Mouse (Mus musculus): ENCODE data around the gene Chn2. TPM values are rescaled to one million over a fixed set of nuclear protein-coding genes. Genes with fewer than 3 reads are reported as not detected.

Gene Chn2
- total RNA-seq, 1 experiment from 2014 or later: 4.8 TPM

- no peak for DNase-seq
Measured at GRCm38 (mm10) chr6:54248354-54249252, 209.2 kb downstream of the Chn2 start.

DNA sequence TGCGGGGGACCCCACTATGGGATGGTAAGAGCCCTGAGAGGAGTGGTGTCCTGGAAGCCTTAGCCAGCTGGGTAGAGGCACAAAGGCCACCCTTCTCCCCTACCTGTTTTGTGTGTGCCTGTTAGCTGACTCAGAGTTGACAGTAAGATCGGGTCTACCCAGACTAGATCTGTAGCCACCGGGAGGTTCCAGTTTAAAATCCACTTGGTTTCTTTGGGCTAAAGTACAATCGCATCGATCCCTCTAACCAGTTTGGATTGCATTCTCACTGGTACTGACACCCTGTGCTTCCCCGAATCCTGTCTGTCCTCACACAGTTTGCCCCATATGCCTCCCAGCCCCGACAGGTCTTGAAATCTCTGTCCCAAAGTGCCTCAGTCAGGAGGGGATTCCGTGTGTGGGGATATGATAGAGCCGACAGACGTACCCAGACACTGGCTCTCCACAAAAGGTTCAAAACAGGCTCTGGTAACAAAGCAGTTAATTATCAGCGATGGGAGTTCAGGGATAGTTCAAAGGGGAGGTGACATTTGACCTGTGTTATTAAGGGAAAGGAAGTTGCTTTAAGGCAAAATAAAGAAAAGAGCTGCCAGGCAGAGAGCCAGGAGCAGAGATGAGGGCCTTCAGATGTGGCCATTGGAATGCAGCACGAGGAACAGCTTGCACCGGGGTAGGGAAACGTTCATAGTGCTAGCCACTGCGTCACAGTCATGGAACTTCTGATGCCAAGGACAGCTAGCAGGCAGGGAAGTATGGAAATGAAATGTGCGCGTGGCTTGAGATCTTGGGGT lies 212.2 kb downstream of the Chn2 start:
- DNase-seq: peak; percentile 14

GRCm38 (mm10) chr6:54253206-54253605 lies 213.9 kb downstream of the Chn2 start:
- DNase-seq: peak; percentile 34

GRCm38 (mm10) chr6:54253881-54254280 lies 214.5 kb downstream of the Chn2 start:
- DNase-seq: no peak

DNA sequence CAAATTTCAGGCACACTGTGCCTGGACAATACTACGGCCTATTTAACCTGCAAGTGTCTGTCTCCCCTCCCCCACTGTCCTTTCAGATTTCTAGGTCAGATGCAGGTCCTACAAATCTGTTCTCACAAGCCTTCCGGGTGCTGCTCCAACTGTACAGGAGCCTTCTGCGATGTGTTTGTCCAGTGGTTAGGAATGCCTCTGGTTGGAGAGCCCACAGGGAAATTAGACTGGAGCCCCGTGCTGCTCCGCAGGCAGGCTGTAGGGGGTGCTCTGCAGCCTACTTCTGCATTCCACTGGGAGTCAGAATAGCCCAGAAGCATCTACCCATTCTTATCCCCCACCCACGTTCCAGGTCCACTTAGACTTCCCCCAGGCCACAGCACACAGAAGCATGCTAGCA lies 215.4 kb downstream of the Chn2 start:
- DNase-seq: peak; percentile 30

- no peak for DNase-seq
Measured at GRCm38 (mm10) chr6:54255321-54255720, 216.0 kb downstream of the Chn2 start.

DNA sequence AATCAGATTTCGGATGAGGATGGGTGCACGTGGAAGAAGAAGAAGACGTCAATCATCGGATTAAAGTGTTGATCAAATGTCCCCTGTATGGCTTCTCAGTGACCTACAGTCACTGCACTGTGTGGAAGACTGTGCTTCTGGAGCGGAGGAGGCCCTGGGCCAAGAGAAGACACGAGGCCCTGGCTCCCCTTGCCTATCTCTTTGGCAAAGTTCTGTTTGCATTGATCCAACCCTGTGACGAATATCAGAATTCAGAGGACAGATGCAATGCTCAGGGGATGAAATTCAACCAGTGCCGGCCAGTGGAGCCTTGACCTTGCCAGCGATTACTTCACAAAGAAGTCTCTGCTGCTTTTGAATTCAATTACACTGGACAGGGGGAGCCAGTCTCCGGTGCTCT lies 217.0 kb downstream of the Chn2 start:
- no peak for DNase-seq

DNA sequence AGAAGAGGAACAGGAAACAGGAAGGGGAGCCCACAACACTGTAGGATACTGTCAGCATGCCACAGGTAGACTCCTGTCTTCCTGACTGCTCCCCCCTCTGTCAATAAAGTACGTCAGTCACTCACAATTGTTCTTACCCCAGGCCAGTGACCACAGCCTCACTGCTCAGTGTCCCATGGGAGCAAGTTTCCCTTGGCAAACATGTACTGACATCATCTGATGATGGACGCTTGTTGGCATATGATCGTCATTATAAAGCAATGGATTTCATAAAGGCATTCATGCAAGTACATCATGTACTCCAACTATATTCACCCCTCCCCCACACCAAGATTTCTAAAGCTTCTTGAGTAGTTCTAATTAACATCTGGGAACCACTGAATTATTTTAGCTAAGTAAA lies 218.2 kb downstream of the Chn2 start:
- no peak for DNase-seq

DNA sequence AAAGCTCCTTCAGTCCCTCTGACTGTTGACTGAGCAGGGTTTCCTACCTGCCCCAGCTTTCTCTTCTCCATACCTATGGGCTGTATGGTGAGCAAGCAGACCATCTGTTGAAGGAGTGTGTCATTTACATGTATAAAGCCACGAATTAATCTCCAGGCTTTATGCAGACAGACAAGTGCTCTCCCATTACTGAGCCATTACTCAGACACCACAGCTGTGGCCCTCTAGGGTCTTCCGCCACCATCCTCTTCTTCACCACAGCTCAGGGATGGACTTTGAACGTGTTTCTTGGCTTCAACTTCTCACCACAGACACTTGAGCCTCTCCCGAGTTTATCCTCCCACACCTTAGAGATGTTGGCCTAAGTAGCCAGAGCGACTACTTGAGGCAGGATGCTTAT lies 219.1 kb downstream of the Chn2 start:
- no peak for DNase-seq

DNA sequence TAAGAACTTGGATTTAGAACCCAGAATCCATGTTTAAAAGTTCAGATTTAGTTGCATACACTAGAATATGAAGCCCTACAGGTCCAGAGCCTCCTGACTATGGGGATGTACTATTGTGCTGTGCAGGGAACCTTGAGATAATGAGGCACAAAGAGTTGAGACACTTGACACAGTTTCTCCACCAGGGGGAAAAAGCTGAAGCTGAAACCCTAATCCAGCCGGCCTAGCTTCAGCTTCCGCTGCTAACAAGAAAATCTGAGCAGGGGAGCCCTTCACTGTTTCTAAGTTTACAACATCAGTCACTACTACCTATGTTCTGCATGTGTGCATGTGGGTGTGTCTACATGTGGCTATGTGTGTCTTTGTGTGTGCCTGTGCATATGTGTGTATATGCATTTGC lies 223.4 kb downstream of the Chn2 start:
- no peak for DNase-seq

- DNase-seq: no peak
Measured at GRCm38 (mm10) chr6:54263890-54264289, 224.5 kb downstream of the Chn2 start.

DNA sequence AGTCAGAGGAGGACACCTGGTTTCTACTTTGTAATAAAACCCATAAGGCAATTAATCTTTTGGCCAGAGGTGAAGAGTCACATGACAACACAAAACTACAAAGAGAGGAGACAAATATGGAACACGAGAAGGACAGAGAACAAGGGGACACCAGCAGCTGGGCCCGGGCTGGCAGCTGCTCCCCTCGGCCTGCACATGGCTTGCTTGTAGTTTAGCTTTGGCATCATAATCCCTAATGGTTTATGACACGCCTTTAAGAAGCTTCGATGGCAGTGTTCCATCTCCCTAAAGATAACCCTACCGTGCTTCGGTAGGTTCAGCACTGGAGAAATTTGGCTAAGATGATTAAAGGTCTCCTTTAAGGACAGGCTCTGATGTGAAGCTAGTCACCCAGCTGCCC lies 225.2 kb downstream of the Chn2 start:
- no peak for DNase-seq

- DNase-seq: no peak
Measured at GRCm38 (mm10) chr6:54265384-54265783, 226.0 kb downstream of the Chn2 start.

DNA sequence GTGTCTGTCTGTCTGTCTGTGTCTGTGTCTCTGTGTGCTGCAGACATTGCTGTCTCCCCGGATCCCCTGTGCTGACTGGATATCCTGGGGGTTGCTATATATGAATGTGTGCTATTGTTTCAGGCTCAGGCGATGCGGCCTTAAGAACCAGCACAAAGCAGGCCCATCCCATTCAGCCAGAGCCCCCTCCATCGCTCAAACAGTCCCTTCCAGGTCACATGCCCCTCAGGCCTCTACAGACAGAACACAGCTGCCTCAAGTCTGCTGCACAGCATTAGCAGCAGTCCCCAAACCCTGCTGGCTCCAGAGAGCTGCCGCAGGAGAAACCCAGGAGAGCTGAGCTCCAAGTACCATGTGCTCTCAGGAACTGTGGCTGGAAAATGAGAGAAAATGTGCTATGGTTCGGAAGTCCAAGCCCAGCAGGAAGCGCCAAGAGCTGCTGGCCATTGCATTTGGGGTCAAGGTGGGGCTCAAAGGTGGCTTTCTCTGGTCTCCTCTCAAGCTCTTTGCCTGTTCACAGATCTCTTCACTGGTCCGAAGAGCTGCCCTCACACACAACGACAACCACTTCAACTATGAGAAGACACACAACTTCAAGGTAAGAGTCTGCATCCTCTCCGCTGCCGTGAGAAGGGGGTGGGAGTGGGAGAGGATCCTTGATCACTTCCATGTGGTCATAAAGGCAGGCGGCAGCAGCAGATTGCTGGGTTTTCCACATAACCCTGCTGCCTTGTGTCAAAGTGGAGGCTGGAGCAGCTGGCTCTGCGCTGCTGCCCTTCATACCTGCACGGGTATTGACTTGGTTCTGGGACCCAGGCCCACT lies 233.4 kb downstream of the Chn2 start:
- no peak for DNase-seq

GRCm38 (mm10) chr6:54273379-54273730 lies 234.0 kb downstream of the Chn2 start:
- no peak for DNase-seq

DNA sequence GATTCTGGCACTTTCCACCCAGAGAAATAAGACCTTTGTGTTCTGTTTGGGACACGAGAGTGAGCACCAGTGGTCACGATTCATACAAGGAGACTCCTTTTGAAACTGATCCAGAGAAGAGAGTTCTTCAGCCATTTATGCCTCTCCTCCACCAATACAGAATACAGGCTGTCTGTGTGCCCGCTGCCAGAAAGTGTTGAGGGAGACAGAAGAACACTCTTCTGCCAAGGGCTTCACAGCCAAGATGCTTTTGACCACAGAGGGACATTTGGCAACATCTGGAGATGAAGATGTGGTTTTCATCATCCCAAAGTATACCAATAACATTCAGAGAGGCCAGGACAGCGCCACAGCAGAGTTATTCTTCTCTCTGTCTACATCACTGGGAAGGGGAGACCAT lies 237.9 kb downstream of the Chn2 start:
- no peak for DNase-seq

DNA sequence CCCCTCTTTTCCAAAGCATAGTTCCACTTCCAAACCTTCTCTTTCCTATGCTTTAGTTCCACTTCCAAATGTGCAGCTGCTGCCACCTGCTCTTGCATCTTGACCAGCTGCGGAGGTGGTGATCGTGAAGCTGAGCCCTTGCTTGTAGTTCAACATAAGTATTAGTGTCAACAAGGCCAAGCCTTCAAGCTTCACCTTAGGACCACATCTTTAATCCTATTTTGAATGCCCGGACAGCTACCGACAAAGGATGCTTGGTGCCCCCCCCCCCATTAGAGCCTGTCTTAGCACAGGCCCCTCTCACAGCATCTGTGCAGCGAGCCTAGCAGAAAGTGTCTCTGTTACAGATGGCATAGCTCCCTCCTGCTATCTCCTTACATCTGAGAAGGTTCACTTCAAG lies 238.5 kb downstream of the Chn2 start:
- no peak for DNase-seq

DNA sequence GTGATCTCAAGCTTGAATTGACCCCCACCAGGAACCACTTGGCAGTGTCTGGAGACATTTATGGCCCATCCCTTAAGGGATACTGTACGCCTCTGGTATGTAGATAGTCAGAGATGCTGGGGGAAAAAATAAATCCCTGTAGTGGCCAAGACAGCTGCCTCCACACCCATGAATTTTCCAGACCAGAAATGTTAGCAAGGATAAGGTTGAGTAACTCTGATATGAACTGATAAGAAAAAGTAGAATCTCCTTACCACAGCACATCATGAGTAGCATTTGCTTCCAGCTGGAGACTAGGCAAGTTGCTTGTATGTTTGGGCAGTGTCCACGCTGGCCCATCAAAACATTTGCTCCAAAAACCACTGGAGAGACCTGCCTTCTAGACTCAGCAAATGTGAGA lies 239.3 kb downstream of the Chn2 start:
- DNase-seq: no peak

- DNase-seq: no peak
Measured at GRCm38 (mm10) chr6:54279391-54279790, 240.0 kb downstream of the Chn2 start.

GRCm38 (mm10) chr6:54280248-54280647 lies 240.9 kb downstream of the Chn2 start:
- DNase-seq: no peak

GRCm38 (mm10) chr6:54283299-54283698 lies 243.9 kb downstream of the Chn2 start:
- DNase-seq: no peak

GRCm38 (mm10) chr6:54284167-54284711 lies 244.9 kb downstream of the Chn2 start:
- DNase-seq: no peak

Measured in adrenal gland, postnatal 25 days (tissue).